Mouse (Mus musculus) c-Kit-positive CD71-positive TER-119-positive erythroid progenitor cells, embryonic 14.5 days (primary cell): ENCODE measurements around the gene Vti1a.

ENCODE experiments used
- DNase-seq: peaks from one replicate; pipeline ENCODE4 v3.0.0-alpha.2; 2013; ENCODE audit warnings: low spot score

The Vti1a gene

DNA sequence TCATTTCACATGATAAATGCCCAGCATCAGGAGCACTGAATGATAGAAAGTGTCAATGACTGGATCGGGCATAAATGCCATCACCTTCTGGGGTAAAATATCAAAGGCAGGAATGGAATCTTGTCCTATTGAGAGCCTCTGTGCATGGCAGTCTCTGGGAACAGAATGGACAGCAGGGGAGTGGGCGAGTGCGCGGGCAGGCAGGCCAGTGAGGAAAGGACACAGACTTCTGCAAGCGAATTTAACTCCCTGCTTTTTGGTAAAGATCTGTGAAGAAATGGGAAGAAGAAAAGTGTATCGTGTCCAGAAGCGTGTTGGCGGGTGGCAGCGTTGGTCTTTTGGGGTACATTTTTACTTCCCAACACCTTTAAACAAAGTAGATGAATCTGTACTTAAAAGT is 207.2 kb downstream of the Vti1a start:
- DNase-seq = no peak

DNA sequence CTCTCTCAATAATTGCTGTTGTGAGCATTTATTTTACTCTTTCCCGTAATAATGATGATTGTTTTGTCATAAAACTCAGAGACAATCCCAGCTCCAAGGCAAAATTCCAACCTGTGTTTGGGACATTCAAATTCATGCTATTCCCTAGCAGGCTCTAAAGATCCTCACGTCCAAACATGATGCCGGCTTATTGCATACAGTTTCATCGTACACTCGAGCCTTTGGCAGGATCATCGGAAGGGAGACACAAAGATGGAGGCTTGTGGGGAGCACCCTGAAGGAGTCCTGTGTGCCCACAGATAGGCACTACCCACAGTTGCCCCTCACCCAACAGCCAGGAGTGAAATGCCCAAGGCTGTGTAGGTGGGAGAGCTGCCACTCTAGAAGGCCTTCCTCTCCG is 208.3 kb downstream of the Vti1a start:
- no peak for DNase-seq

DNA sequence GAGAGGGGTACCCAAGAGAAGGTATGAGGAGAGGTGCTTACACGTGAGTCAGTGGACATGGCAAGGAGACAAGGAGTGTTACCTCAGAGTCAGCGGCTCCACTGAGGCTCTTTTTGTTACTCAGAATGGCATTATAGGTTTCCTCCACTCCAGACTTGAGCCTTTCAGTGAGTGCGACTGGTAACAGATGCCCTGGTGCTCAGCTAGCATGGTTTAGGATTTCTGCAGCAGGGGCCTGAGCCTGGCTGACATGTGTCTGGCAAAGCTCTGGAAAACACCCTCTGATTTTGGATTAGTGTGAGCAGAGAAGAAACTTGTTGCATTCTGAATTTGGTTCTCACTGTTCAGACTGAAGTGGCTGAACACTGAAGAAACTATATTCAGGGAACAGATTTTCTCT is 209.0 kb downstream of the Vti1a start:
- no peak for DNase-seq

DNA sequence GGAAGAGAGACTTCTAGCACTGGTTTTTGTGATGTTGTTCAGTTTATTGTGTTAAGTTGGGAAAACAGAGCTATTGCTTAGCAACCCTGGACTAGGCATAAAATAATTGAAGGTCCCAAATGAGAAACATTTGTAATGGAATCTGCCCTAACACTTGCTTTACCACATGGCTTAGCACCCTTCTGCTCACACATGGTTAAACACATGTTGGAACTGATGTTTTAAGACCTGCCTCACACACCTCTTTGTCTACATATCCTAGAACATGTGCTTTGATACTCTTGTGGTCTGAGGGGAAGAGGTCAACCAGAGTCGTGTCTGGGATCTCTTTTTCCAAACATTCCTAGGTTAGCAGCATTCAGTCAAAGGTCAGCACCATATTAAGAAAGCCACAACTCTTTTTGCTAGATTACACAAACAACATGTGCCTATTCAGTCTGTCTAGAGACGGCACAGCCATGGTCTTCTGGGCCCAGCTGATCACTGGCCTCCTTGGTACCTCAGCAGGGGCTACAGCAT is 210.7 kb downstream of the Vti1a start:
- no peak for DNase-seq

DNA sequence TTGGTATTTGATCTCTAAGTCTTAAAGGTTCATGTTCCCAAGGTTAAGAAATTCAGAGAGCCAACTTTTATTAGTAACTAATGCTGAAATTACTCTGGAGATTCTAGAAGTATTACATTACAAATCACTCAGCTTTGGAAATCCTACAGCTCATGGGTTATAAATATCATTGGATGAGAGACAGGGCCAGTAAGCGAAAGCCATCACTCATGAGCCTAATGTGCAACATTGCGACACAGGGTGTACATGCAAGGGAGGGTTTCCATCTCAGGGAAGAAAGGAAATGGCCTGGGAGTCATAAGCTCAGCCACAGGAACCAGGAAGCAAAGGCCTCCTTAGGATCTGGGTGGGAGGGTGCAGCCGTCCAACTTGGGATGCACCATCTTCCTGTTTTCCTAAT is 213.9 kb downstream of the Vti1a start:
- DNase-seq = no peak

DNA sequence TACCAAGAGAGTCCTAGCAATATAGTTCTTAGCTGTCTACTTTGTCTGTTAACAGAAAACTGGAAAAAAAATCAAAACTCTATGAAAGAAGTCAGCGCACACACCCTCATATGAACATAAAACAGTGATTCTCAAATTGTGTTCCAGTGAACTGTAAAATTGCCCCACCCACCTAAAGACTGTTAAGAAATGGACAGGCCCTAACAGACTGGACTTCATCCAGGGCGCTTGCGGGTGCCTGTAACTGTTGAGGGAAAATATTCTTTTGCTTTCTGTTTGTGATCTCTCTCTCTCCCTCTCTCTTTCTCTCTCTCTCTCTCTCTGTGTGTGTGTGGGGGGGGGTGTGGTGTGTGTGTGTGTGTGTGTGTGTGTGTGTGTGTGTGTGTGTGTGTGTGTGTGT is 216.6 kb downstream of the Vti1a start:
- no peak for DNase-seq

DNA sequence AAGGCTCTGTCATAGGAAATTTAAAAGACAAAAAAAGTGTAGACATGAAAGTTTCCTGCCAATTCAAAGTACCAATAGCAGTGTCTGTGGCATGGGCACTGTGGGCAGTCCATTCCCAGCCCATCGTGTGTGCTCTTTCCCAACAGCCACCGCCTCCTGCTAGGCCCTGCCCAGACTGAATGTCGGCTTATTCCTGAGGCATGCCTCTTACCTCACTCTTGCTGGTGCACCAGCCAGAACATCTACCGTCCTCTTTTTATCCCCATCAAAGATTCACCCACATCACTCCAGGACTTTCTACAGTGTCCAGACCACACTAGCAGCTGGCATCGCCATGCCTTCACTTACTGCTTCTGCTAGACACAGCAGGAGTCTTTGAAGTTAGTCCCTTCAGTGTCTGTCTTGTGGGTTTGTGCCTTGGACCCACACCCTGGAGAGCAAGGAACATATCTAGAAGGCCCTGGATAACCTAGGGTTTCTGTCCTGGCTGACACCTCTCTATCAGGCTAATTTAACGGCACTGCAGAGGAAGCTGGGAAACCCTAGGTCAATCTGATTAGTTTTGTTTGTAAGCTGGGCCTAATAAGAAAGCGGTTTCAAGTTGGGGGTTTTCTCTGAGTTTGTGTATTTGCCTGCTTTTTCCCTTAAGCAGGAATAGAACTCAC is 220.3 kb downstream of the Vti1a start:
- DNase-seq = no peak

DNA sequence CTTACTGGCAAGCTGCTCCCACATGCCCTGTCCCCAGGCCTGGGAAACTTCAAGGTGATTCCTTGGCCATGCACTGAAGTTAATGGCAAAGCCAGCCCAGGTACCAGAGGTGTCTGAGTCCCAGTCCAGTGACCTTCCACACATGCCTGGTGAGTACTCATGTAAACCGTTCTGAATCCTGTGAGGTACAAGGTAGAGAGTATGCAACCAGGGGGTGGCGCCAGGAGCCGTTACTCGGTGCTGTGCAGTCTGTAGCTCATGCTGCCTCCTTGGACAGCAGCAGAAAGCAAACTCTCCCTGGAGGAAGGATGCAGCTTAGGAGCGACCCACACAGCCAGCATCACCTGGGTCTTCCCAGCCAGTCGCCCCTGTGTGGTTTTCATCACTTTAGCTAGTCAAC is 221.6 kb downstream of the Vti1a start:
- DNase-seq = no peak

DNA sequence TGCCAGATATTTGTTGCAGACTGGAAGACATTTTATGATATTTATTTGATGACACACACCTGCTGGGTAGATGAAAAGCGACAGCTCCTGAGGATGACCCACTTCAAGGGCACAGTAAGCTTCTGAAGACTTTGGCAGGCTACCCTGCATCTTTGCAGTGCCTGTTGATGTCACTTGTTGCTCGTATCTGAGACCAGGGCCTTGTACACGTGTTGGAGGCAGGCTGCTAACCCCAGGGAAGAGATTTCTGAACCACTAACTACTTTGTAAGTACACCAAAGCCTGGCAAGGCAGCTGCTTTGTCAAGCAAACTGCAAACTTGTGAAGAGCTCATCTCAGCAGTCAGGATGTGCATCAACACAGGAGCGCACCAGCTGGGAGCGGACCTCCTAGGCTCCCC is 225.5 kb downstream of the Vti1a start:
- DNase-seq = no peak

DNA sequence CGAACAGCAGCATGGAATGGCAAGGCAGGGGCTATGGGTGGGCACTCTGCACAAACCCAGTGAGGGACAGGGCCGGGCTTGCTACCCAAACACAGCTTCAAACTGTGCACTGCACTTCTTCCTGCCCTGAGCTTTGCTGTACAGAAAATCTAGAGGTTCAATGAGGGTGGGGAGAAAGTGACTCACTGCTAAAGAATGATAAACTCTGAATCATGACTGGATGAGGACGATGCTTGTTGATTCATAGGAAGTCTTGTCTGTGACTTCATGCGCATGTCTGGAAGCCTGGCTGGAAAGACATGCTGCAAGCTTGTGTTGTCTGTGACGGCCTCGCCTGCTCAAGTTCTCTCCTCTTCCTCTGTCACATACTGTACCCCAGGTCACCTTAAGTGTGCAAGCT is 226.4 kb downstream of the Vti1a start:
- no peak for DNase-seq

DNA sequence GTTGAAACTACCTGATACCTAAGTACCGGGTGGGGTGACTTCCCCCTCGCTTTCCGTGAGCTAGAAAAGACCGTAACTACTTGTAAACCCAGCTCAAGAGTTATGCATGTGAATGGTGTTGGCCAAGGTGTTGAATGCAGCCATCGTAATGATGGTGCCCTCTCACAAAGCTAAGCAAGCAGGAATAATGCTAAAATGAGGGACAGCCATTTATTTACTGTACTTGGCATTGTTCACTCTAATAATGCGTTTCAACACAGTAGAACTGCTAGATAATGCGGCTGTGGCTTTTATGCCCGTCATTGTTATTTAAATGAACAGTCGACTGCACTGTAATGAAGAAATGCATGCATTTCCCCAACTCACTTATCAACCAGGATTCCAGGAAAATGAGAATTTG is 227.1 kb downstream of the Vti1a start:
- no peak for DNase-seq

DNA sequence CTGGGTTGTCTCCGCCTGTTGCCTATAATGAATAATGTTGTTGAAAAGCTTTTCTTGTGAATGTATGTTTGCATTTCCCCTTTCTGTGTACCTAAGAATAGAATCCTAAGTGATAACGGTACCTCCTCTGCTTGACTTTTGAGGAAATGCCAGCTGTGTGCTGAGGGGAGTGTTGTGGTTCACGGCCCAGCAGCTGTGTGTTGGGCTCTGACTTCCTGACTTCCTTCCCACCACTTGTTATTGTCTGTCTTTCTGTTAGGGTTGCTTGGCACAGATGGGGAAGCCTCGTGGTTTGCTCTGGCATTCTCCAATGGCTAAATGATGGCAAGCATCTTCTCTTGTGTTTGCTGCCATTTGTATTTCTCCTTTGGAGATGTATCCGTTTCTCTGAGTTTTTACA is 228.4 kb downstream of the Vti1a start:
- DNase-seq = no peak

DNA sequence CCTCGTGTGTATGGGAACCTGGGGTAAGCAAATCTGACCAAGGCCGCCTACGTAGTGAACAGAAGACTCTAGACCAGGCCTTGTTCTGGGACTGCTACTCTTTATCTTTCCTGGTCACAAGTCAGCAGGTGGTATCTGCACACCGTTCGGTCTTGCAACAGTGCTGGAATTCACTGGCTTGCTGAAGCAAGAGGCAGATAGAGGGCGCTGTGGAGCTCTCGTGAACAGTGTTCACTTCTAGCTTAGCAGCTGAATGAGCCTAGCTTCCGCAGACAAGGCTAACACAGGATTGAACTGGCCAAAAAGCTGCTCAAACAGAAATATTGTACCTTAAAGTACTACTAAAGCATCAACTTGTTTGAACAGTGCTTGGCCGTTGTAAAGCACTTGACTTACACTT is 229.4 kb downstream of the Vti1a start:
- peak; percentile 73 for DNase-seq

DNA sequence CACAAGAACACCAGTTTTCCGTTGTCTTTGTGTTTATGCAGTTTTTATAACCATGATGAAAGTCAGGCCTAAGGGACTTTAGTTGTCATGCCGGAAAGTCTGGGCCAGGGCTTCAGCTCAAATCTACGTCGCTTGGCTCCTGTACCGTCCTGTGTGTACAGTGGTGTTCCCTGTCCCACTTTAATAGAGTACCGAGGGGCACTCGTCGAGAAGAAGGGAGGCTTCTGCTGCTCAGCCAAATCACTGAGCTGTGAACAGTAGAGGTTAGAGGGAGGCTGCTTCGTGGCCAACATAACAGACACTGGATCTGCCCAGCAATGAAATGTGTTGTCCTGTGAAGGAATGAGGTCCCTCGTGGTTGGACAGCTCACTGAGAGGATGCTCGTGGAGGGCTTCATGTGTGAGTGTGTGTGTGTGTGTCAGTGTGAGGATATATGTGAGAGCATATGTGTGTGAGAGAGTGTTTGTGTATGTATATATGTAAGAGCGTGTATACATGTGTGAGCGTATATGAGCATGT is 230.0 kb downstream of the Vti1a start:
- no peak for DNase-seq

DNA sequence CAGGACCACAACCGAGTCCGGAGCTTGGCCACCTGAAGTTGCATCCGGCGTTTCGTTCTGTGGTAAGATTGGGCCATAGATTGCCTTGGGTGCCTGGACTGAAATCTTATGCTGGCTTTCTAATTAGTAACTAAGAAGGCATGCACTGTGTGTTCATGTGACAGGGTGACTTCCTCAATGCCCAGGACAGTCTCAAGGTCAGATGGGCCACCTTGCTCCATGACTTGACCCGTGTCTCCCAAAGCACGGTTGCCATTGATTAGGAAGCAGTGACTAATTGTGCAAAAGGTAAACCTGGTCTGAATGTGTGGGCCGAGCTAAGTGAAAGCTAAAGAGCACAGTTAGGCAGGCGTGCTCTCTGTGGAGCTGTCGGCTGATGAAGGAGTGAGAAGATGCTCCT is 232.1 kb downstream of the Vti1a start:
- DNase-seq = no peak

DNA sequence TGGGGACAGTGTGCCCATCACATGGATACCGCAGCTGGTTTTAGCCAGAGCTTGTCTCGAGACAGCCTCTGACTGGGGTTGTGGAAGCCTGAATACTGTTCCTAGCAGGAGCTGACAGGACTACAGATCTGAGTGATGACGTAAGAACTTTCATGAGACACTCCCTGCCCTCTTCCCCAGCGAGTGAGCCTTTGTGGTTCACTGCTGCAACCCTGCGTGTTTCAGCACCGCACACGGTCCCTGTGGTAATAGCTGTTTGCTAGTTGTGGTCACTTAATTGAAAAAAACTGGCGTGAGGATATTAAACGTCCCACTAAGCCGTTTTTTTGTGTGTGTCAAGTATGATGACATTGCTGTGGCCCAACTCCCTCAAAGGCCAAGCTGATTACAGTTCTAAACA is 232.6 kb downstream of the Vti1a start:
- no peak for DNase-seq

DNA sequence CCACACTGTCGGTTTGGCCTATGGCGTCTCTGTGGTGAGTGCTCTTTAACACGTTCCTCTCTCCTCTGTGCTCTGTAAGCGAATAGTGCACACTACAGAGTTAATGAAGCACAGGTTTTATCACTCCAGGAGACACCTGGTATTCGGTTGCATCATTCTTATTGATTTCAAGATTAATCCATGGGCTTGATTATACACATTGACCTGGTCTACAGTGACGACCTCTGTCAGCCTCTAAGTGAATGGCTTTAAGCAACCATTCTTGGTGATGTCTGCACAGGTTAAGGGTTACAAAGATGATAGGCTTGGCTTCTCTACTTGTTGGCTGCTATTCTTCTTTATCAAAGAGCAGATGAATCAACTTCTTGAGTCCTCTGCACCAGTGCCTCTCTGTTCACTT is 234.1 kb downstream of the Vti1a start:
- no peak for DNase-seq

DNA sequence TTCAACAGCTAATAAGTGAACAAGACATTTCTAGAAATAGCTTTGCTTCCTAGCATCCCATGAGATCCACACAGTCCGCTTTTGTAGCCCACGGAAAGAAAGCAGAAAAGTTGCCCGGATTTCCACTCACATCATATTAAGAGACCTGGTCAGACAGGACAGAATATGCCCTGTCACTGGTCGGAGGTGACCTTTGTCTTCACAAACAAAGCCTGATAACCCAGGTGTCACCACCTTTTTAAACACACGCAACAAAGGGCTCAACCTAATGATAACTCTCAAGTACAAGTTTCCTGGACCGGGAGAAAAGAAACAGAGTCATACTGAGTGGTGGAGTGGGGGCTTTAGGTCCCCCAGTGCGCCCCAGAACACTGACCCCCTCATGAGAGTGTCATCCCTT is 236.2 kb downstream of the Vti1a start:
- DNase-seq = no peak

DNA sequence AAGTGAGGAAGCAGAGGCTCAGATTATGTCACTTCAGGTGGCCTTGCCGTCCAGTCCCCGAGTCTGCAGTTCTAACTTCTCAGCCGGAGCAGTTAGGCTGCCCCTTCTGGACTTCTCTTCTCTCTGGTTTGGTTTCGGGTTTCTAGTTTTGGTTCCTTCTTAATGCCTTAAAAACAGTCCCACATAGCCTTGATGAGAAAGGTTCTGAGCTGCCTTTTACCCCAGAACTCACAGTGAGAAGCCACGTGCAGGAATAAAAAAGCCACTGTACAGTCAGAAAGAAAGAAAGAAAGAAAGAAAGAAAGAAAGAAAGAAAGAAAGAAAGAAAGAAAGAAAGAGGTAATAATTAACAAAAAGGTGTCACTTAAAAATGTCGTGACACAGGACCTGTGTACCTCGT is 236.8 kb downstream of the Vti1a start:
- no peak for DNase-seq

DNA sequence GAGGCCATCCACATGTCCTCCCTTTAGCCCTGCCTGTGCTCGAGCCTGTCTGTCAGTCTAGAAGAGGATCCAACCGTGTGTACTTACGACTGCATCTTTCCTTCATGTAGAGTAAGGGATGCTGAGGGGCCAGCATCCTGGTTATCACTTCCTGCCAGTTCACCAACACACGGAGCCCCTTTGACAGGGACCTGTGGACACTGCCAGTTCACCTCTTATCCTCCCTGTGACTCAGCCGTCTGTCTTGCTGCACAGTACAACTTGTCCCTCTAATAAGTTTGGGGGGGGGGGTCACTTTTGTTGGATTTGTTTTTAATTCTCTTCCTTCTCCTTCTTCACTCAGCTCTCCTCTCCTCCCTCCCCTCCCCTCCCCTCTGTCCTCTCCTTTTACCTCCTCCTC is 238.2 kb downstream of the Vti1a start:
- DNase-seq = no peak

DNA sequence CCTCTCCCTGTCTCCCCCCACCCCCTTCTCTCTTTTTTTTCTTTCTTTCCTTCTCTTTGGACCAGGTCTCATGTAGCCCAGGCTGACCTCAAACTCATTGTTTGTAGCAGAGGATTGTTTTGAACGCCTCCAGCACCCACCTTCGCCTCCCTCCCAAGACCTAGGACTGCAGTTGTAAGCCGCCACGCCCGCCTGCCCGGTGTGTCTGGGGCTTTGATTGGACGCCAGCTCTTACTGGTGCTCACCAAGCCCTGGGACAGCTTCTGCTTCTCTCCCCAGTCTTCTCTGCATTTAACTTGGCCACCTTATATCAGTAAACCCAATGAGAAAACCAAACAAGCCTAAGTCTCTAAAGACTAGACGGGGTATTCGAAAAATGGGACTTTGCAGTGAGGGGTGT is 238.6 kb downstream of the Vti1a start:
- no peak for DNase-seq

DNA sequence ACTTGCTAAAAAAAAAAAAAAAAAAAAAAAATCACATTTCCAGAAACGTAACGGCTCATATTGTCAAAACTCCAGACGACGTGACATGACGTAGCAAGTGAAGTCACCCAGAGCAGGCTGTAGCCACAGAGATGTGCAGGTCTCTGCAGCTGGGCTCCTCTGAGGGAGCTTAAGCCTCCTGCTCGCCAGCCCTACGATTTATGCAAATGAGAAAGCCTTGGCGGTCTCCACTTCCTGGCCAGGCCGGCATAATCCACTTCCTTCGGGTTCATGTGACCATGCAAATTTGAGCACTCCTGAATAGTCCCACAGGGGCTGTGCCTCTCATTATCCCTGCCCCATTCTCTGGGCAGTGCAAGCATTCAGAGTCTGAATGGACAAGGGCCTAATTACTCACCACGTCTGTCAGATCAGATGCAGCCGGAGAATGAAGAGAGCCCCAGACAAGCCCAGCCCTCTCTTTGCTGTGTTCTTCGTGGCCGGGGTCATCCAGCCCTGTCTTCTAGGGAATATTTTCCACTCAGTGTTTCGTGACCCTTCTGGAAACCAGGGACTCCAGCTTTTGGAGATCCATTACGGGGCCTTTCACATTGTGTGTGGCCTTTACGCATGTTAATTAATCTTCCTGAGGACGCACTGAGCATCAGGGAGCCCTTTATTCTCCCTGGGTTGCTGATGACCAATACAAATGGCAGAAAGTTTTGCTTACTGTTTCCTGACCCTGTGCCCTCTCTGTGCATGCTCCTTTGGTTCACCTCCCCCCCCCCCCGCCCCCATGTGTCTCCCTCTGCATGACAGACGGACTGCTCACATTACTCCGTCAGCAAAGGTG is 240.3 kb downstream of the Vti1a start:
- no peak for DNase-seq

DNA sequence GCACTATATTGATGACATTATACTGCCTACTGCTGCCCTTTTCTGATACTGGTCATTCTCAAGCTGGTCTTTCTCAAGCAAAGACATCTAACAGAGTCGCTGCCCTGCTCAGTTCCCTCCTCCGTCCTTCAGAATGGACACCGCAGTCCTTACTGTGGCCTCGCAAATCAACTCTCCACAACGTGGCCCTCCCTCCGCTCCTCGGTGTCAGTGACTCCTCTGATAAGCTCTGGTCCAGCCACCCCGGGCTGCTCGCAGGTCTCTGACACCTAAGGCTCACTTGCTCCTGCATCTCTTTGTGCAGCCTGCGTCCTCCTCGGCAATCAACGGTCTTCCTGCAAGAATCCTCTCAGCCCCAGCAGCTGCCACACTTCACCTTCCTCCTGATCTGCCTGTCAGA is 243.2 kb downstream of the Vti1a start:
- DNase-seq = no peak
